Mouse (Mus musculus) brain, embryonic 14.5 days (tissue): Measurements from ENCODE around the gene Zdhhc17.

Experiments
- CTCF ChIP-seq: fragments of 200-500 bp; IDR thresholded peaks from 2 replicates; pipeline ENCODE4 v1.5.1; 2012; ENCODE audit warnings: inconsistent platforms, mild to moderate bottlenecking, moderate library complexity, borderline replicate concordance; ENCODE audit not compliant: insufficient read depth, insufficient read length; ENCODE audit errors: extremely low read depth
- POLR2A ChIP-seq: fragments of 200-500 bp; IDR thresholded peaks from 2 replicates; pipeline ENCODE4 v1.6.1; 2012; ENCODE audit warnings: mild to moderate bottlenecking, inconsistent platforms, borderline replicate concordance; ENCODE audit not compliant: poor library complexity, insufficient read depth, insufficient read length, severe bottlenecking; ENCODE audit errors: extremely low read depth

DNA sequence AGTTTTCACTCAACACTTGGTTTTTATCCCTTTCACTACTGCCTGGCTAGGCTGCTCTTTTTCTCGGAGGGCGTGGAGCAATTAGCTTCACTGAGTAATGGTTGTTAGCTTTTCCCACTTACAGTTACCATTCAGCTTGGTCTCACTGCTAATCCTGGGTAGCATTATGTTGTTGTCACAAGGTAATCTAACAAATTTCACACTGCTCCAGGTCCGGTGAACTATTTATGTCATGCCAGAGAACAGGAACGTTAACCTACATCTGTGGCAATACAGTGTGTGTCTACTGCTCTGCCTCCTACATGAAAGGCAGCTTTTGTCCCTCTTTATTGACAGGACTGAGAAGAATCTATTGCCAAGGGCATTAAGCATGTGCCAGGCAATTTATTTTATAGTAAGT is 14.8 kb upstream of the Zdhhc17 start:
- TF ChIP-seq CTCF: no peak
- no peak for TF ChIP-seq POLR2A
